Mouse (Mus musculus) MEL (cell line): ENCODE measurements around the gene Macrod2.

Experiments used
- CTCF ChIP-seq, 3 experiments: IDR thresholded peaks in 2 of 3; conservative IDR thresholded peaks in 1 of 3; 2 replicates each; pipeline ENCODE4 v1.5.1; 2011 to 2012; ENCODE audit warnings: low read length in 3 of 3, low read depth in 2 of 3, mild to moderate bottlenecking in 2 of 3, improper control_type of control experiment in 1 of 3, inconsistent platforms in 1 of 3, mixed read lengths in 1 of 3, moderate library complexity in 1 of 3; ENCODE audit not compliant: control insufficient read depth in 1 of 3, insufficient read depth in 1 of 3, poor library complexity in 1 of 3, severe bottlenecking in 1 of 3
- E2F4 ChIP-seq: IDR thresholded peaks from 2 replicates; pipeline ENCODE4 v1.6.1; 2011; ENCODE audit warnings: low read depth, low read length, improper control_type of control experiment, borderline replicate concordance
- GABPA ChIP-seq: IDR thresholded peaks from 2 replicates; pipeline ENCODE4 v1.6.1; 2012; ENCODE audit warnings: low read depth, mild to moderate bottlenecking, inconsistent platforms, low read length, improper control_type of control experiment, moderate library complexity
- GATA1 ChIP-seq: IDR thresholded peaks from 2 replicates; pipeline ENCODE4 v1.6.1; 2011; ENCODE audit warnings: low read depth, low read length, improper control_type of control experiment
- HCFC1 ChIP-seq: IDR thresholded peaks from 2 replicates; pipeline ENCODE4 v1.6.1; 2012; ENCODE audit warnings: low read depth, mild to moderate bottlenecking, inconsistent platforms, low read length, improper control_type of control experiment, moderate library complexity
- KAT2A ChIP-seq: conservative IDR thresholded peaks from 2 replicates; pipeline ENCODE4 v1.6.1; 2012; ENCODE audit warnings: low read depth, low read length, improper control_type of control experiment, inconsistent platforms
- MAZ ChIP-seq: IDR thresholded peaks from 2 replicates; pipeline ENCODE4 v1.6.1; 2012; ENCODE audit warnings: low read depth, mild to moderate bottlenecking, inconsistent platforms, low read length, improper control_type of control experiment
- MYC ChIP-seq: IDR thresholded peaks from 2 replicates; pipeline ENCODE4 v1.6.1; 2011; ENCODE audit warnings: low read depth, mild to moderate bottlenecking, low read length, improper control_type of control experiment, moderate library complexity
- NRF1 ChIP-seq: IDR thresholded peaks from 2 replicates; pipeline ENCODE4 v1.6.1; 2014; ENCODE audit warnings: low read depth, mild to moderate bottlenecking, inconsistent platforms, low read length, improper control_type of control experiment, moderate library complexity; ENCODE audit not compliant: poor library complexity, insufficient read depth, severe bottlenecking
- POLR2A ChIP-seq, 2 experiments: IDR thresholded peaks; 2 replicates each; pipeline ENCODE4 v1.6.1; 2011 to 2012; ENCODE audit warnings: low read length in 2 of 2, mild to moderate bottlenecking in 2 of 2, control low read depth in 1 of 2, improper control_type of control experiment in 1 of 2, low read depth in 1 of 2, moderate library complexity in 1 of 2; ENCODE audit not compliant: control insufficient read depth in 1 of 2, insufficient read depth in 1 of 2, poor library complexity in 1 of 2
- RCOR1 ChIP-seq: IDR thresholded peaks from 2 replicates; pipeline ENCODE4 v1.6.1; 2012; ENCODE audit warnings: low read depth, mild to moderate bottlenecking, inconsistent platforms, low read length, improper control_type of control experiment
- TCF12 ChIP-seq: IDR thresholded peaks from 2 replicates; pipeline ENCODE4 v1.6.1; 2014; ENCODE audit warnings: low read depth, mild to moderate bottlenecking, inconsistent platforms, low read length, improper control_type of control experiment, moderate library complexity

DNA sequence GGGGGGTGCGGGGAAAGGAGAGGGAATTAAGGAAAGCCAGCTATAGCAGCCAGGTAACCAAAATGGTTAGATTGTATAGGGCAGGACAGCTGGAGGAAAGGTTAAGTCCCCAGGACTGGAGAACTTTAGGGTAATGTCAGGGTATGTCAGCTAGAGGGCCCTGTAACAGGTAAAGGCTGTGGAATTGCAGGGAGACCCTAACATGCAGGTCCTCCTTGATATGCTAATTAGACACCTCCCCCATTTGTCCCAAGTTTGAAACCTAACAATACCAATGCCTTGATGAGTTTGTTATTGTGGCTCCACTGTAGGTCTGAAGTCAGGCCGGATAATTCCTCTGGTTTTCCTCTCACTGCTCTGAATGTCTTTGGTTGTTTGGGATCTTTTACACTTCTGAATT, 1948.9 kb downstream of the Macrod2 start:
- TF ChIP-seq TCF12 (no peak), NRF1 (no peak), MYC (no peak), GATA1 (no peak), CTCF (IDR thresholded peaks at IDR 0.05 in 2 of 3, conservative IDR thresholded peaks at IDR 0.05 in 1 of 3; ENCODE audit: control insufficient read depth in 1 of 3, insufficient read depth in 1 of 3, low read depth in 2 of 3, low read length in 3 of 3, poor library complexity in 1 of 3, severe bottlenecking in 1 of 3) (no peak), HCFC1 (no peak), E2F4 (no peak), POLR2A (IDR thresholded peaks at IDR 0.05; ENCODE audit: control insufficient read depth in 1 of 2, insufficient read depth in 1 of 2, low read depth in 1 of 2, low read length in 2 of 2, poor library complexity in 1 of 2) (no peak), RCOR1 (no peak), MAZ (no peak), GABPA (no peak), KAT2A (no peak)
